Mouse (Mus musculus) MEL (cell line): Measurements from ENCODE around the gene Prr15l.

ENCODE experiments used
- BHLHE40 ChIP-seq: IDR thresholded peaks from 2 replicates; pipeline ENCODE4 v1.6.1; 2012; ENCODE audit warnings: low read depth, mild to moderate bottlenecking, inconsistent platforms, low read length, improper control_type of control experiment, borderline replicate concordance
- CTCF ChIP-seq, 3 experiments: IDR thresholded peaks in 2 of 3; conservative IDR thresholded peaks in 1 of 3; 2 replicates each; pipeline ENCODE4 v1.5.1; 2011 to 2012; ENCODE audit warnings: low read length in 3 of 3, low read depth in 2 of 3, mild to moderate bottlenecking in 2 of 3, improper control_type of control experiment in 1 of 3, inconsistent platforms in 1 of 3, mixed read lengths in 1 of 3, moderate library complexity in 1 of 3; ENCODE audit not compliant: control insufficient read depth in 1 of 3, insufficient read depth in 1 of 3, poor library complexity in 1 of 3, severe bottlenecking in 1 of 3
- E2F4 ChIP-seq: IDR thresholded peaks from 2 replicates; pipeline ENCODE4 v1.6.1; 2011; ENCODE audit warnings: low read depth, low read length, improper control_type of control experiment, borderline replicate concordance
- GABPA ChIP-seq: IDR thresholded peaks from 2 replicates; pipeline ENCODE4 v1.6.1; 2012; ENCODE audit warnings: low read depth, mild to moderate bottlenecking, inconsistent platforms, low read length, improper control_type of control experiment, moderate library complexity
- JUND ChIP-seq: IDR thresholded peaks from 2 replicates; pipeline ENCODE4 v1.6.1; 2011; ENCODE audit warnings: low read depth, mild to moderate bottlenecking, improper control_type of control experiment, low read length
- KAT2A ChIP-seq: conservative IDR thresholded peaks from 2 replicates; pipeline ENCODE4 v1.6.1; 2012; ENCODE audit warnings: low read depth, low read length, improper control_type of control experiment, inconsistent platforms
- MEF2A ChIP-seq: IDR thresholded peaks from 2 replicates; pipeline ENCODE4 v1.6.1; 2014; ENCODE audit warnings: low read depth, mild to moderate bottlenecking, inconsistent platforms, low read length, improper control_type of control experiment; ENCODE audit not compliant: poor library complexity, insufficient replicate concordance, severe bottlenecking; ENCODE audit errors: extremely low read depth
- POLR2A ChIP-seq, 2 experiments: IDR thresholded peaks; 2 replicates each; pipeline ENCODE4 v1.6.1; 2011 to 2012; ENCODE audit warnings: low read length in 2 of 2, mild to moderate bottlenecking in 2 of 2, control low read depth in 1 of 2, improper control_type of control experiment in 1 of 2, low read depth in 1 of 2, moderate library complexity in 1 of 2; ENCODE audit not compliant: control insufficient read depth in 1 of 2, insufficient read depth in 1 of 2, poor library complexity in 1 of 2
- RCOR1 ChIP-seq: IDR thresholded peaks from 2 replicates; pipeline ENCODE4 v1.6.1; 2012; ENCODE audit warnings: low read depth, mild to moderate bottlenecking, inconsistent platforms, low read length, improper control_type of control experiment
- TCF12 ChIP-seq: IDR thresholded peaks from 2 replicates; pipeline ENCODE4 v1.6.1; 2014; ENCODE audit warnings: low read depth, mild to moderate bottlenecking, inconsistent platforms, low read length, improper control_type of control experiment, moderate library complexity
- USF2 ChIP-seq, 2 experiments: IDR thresholded peaks; 2 replicates each; pipeline ENCODE4 v1.6.1; 2011 to 2012; ENCODE audit warnings: improper control_type of control experiment in 2 of 2, low read length in 2 of 2, borderline replicate concordance in 1 of 2, inconsistent platforms in 1 of 2, low read depth in 1 of 2, mild to moderate bottlenecking in 1 of 2; ENCODE audit not compliant: insufficient read depth in 1 of 2

DNA sequence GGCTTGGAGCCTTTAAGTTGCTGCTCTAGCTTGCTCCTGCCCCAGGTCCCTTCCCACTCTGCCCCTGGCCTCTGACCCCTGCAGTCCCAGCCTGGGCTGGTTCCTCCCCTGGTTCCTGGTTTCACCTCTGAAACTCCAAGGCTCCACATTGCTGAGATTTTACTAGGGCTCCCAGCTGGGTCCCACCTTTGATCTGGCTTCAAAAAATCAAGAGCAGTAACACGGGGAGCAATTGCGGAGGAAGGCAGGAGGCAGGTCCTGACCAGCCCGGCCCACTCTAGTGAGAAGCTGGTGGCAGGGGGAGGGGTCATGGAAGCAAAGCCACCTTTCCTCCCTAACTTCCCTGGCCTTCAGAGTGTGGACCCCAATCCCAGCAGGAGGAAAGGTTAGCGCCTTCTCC is 57.0 kb downstream of the Prr15l start:
- TF ChIP-seq TCF12 (no peak), POLR2A (IDR thresholded peaks at IDR 0.05; ENCODE audit: control insufficient read depth in 1 of 2, insufficient read depth in 1 of 2, low read depth in 1 of 2, low read length in 2 of 2, poor library complexity in 1 of 2) (no peak), JUND (no peak), MEF2A (no peak), KAT2A (no peak), RCOR1 (no peak), CTCF (IDR thresholded peaks at IDR 0.05 in 2 of 3, conservative IDR thresholded peaks at IDR 0.05 in 1 of 3; ENCODE audit: control insufficient read depth in 1 of 3, insufficient read depth in 1 of 3, low read depth in 2 of 3, low read length in 3 of 3, poor library complexity in 1 of 3, severe bottlenecking in 1 of 3) (no peak), BHLHE40 (no peak), USF2 (IDR thresholded peaks at IDR 0.05; ENCODE audit: borderline replicate concordance in 1 of 2, insufficient read depth in 1 of 2, low read depth in 1 of 2, low read length in 2 of 2) (no peak), GABPA (no peak), E2F4 (no peak)
